Mouse (Mus musculus) forebrain, embryonic 11.5 days (tissue): Measurements from ENCODE around the gene Spink2. TPM values are rescaled to one million over a fixed set of nuclear protein-coding genes. Genes with fewer than 3 reads are reported as not detected.

Experiments
- ATAC-seq: fragments of 200-750 bp; cut with Nextera tagmentation; replicated peaks from 2 replicates; pipeline ENCODE4 v1.8.0; 2017; ENCODE audit warnings: moderate TSS enrichment; ENCODE audit not compliant: low FRiP score
- DNase-seq: peaks from one replicate; pipeline ENCODE4 v3.0.0-alpha.2; 2017; ENCODE audit warnings: low spot score
- H3K27ac ChIP-seq: fragments of 300-500 bp; sonication (generic); 2 replicates; pipeline ENCODE4 v1.5.1; 2014; ENCODE audit warnings: low read depth, low read length
- H3K27me3 ChIP-seq: fragments of 300-500 bp; sonication (generic); 2 replicates; pipeline ENCODE4 v1.6.1; 2014; ENCODE audit warnings: mild to moderate bottlenecking, low read length, mixed read lengths; ENCODE audit not compliant: control insufficient read depth, insufficient read depth
- H3K36me3 ChIP-seq: fragments of 300-500 bp; sonication (generic); 2 replicates; pipeline ENCODE4 v1.6.1; 2014; ENCODE audit warnings: mild to moderate bottlenecking, low read length, moderate library complexity, mixed read lengths; ENCODE audit not compliant: control insufficient read depth, insufficient read depth
- H3K4me1 ChIP-seq: fragments of 300-500 bp; sonication (generic); replicated peaks from 2 replicates; pipeline ENCODE4 v1.6.1; 2014; ENCODE audit warnings: low read length, mixed read lengths; ENCODE audit not compliant: control insufficient read depth, insufficient read depth
- H3K4me2 ChIP-seq: fragments of 300-500 bp; sonication (generic); 2 replicates; pipeline ENCODE4 v1.6.1; 2014; ENCODE audit warnings: low read depth, mild to moderate bottlenecking, low read length, moderate library complexity, mixed read lengths; ENCODE audit not compliant: severe bottlenecking
- H3K4me3 ChIP-seq: fragments of 300-500 bp; sonication (generic); 2 replicates; pipeline ENCODE4 v1.5.1; 2014; ENCODE audit warnings: low read depth, low read length
- H3K9ac ChIP-seq: fragments of 300-500 bp; sonication (generic); 2 replicates; pipeline ENCODE4 v1.6.1; 2014; ENCODE audit warnings: low read length
- H3K9me3 ChIP-seq: fragments of 300-500 bp; sonication (generic); 2 replicates; pipeline ENCODE4 v1.6.1; 2016; ENCODE audit warnings: low read length, mixed read lengths; ENCODE audit not compliant: control insufficient read depth
- WGBS: fragments of 180-500 bp; shearing (Covaris S2); extraction: QIAGEN DNeasy Blood & Tissue Kit; methylation state at CpG from one replicate; pipeline ENCODE4 v1.1.7; 2014; 5-methylcytosine and 5-hydroxymethylcytosine counted together
- polyA plus RNA-seq: library from polyadenylated mRNA; unstranded; fragments of >200 nt; fragmentation: Nextera tagmentation; extraction: Ambion mirVana; gene quantifications from 2 replicates; pipeline ENCODE4 v1.2.1, GENCODE M21; 2014

Gene Spink2
- polyA plus RNA-seq, 1 experiment from 2014 or later = 1.2 TPM

GRCm38 (mm10) chr5:77167306-77167945, 43.8 kb downstream of the Spink2 start:
- 91% methylated on average over 22 of the region's 22 CpGs for WGBS

DNA sequence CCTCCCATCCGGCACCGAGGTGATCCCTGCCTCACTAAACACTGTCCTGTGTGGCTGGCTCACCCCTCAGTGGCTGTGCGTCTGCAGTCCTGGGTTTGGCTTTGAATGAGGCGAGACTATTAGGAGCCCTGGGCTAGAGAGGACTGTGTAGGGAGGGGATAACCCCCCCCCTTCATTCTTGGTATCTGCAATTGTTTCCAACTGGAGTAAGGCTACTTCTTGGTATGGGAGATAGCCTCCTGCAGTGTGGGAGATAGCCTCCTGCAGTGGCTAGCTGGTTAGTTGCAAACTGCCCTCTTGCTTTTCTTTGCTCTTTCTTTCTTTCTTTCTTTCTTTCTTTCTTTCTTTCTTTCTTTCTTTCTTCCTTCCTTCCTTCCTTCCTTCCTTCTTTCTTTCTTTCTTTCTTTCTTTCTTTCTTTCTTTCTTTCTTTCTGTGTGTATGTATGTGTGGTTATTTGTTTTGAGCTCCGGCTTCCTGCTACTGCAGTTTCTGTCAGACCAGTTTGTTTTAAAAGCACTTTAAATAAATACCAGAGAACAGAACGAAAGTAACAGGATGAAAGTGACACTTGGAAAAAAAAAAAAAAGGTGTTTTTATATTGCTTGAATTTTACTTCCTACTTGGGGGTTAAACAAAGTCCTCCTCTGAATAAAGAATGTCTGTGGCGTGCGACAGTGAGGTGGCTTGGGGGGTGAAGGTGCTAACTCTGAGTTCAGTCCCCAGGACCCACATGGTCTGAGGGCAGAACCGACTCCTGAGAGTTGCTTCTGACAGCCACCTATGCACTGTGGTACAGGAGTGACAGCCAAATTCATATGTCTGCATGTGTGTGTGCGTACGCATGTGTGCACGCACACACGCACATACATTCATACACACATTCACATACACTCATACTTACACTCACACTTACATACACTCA, 45.3 kb downstream of the Spink2 start:
- Histone ChIP-seq H3K4me1 (no peaks in the 10 kb centered on the region), H3K9ac (no peak overlapping the region), H3K27ac (no peak overlapping the region), H3K9me3 (no peaks in the 10 kb centered on the region), H3K36me3 (no peaks in the 10 kb centered on the region), H3K27me3 (no peaks in the 10 kb centered on the region), H3K4me2 (no peak overlapping the region), H3K4me3 (no peak overlapping the region)
- DNase-seq (no peak), ATAC-seq (no peak)
- WGBS = 69% methylated on average over 13 of the region's 13 CpGs

More at GRCm38 (mm10) chr5:77167306-77167945, 43.8 kb downstream of the Spink2 start:
- no peak overlapping the region for H3K4me3 ChIP-seq
- no peak overlapping the region for H3K4me2 ChIP-seq
- ATAC-seq (no peak), DNase-seq (no peak)
- H3K9me3 ChIP-seq = no peaks in the 10 kb centered on the region
- H3K36me3 ChIP-seq = no peaks in the 10 kb centered on the region
- no peak overlapping the region for H3K27ac ChIP-seq
- H3K4me1 ChIP-seq = no peaks in the 10 kb centered on the region
- H3K9ac ChIP-seq = no peak overlapping the region
- H3K27me3 ChIP-seq = no peaks in the 10 kb centered on the region

- no peak for ATAC-seq
- 78% methylated on average over 7 of the region's 7 CpGs for WGBS
- no peaks in the 10 kb centered on the region for H3K36me3 ChIP-seq
Observed at GRCm38 (mm10) chr5:77163597-77163996, 47.7 kb downstream of the Spink2 start.

DNA sequence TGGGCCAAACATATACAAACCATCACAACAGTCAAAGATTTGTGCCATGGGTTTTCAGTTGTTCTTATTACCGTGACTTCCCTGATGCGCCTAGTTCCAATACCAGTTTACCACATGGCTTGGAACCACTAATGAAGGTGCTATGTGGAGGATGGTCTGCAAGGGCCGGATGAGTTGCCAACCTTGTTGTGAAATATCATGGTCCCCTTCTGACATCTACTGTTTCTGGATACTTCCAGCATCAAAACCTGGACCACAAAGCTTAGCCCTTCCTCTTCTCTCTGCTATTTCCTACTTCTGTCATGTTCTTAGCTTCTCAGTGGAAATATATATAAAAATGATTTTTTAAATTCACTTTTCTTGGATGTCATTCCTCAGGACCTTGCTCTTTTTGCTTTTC, 48.7 kb downstream of the Spink2 start:
- ATAC-seq (no peak), DNase-seq (no peak)
- H3K4me1 ChIP-seq = no peaks in the 10 kb centered on the region
- no peaks in the 10 kb centered on the region for H3K9me3 ChIP-seq
- H3K27ac ChIP-seq = no peak overlapping the region
- no peak overlapping the region for H3K4me3 ChIP-seq
- 90% methylated on average over 3 of the region's 3 CpGs for WGBS
- H3K36me3 ChIP-seq = no peaks in the 10 kb centered on the region
- no peak overlapping the region for H3K9ac ChIP-seq
- H3K4me2 ChIP-seq = no peak overlapping the region
- no peaks in the 10 kb centered on the region for H3K27me3 ChIP-seq

More at GRCm38 (mm10) chr5:77163597-77163996, 47.7 kb downstream of the Spink2 start:
- H3K9me3 ChIP-seq = no peaks in the 10 kb centered on the region
- no peaks in the 10 kb centered on the region for H3K27me3 ChIP-seq
- no peaks in the 10 kb centered on the region for H3K4me1 ChIP-seq
- H3K4me3 ChIP-seq = no peak overlapping the region
- no peak overlapping the region for H3K9ac ChIP-seq
- no peak overlapping the region for H3K4me2 ChIP-seq
- H3K27ac ChIP-seq = no peak overlapping the region
- no peak for DNase-seq

DNA sequence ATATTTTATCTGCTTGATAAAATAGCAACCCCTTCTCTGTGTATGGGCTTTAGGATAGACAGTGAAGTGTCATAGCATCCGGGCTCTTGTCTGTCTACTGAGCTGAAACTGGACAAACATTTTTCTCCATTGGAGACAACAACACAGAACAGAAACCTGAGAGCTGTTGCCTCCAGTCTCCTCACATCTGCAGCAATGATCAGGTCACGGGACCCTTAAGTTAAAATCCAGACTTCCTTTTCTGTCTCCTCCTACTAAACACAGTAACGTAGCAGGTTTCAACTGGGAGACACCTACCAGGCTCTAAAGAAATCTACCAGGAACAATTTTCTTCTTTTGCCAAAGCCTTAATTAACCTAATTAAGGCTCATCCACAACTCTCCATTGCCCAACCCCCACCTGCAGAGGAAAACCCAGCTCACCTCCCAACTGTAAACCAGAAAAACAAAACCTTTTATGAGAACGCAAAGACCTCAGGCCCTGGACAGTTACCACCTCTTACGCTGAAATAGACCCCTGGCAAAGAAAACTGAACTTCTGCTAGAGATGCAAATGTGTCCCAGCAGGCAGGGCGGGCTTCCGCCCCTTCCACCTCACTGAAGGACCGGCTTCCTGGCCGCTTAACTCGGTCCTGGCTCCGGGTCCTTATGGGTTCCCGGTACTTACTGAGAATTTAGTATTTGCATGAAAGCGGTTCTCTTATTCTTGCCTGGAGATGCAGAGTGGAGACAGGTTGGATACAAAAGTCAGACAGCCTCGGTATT, 53.3 kb downstream of the Spink2 start:
- H3K9me3 ChIP-seq = no peaks in the 10 kb centered on the region
- H3K4me1 ChIP-seq = no peaks in the 10 kb centered on the region
- no peak overlapping the region for H3K9ac ChIP-seq
- no peak overlapping the region for H3K4me2 ChIP-seq
- no peaks in the 10 kb centered on the region; the same call in 1 of the 2 replicates for H3K27me3 ChIP-seq
- WGBS = 42% methylated on average over 14 of the region's 14 CpGs
- ATAC-seq = no peak
- no peak overlapping the region for H3K4me3 ChIP-seq
- H3K27ac ChIP-seq = no peak overlapping the region
- H3K36me3 ChIP-seq = no peaks in the 10 kb centered on the region
- DNase-seq = no peak

DNA sequence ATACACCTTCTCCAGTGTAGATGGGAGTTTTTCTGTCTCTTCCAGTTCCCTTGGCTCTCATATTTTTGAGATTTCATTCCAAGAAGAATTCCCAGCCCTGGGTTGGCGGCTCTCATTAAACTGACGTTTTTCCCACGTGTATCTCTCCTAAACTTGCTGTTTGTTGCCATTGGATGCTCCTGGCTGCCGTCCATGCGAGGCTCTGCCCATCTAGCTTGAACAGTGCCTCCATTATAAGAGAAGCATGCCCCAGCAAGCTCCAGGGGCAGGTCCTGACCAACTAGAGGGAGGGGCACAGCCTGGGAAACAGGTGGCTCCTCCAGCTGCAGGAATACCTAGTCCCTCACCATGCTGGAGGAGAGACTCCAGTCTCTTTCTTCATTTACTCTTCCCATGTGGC, 54.3 kb downstream of the Spink2 start:
- no peak overlapping the region for H3K4me2 ChIP-seq
- 85% methylated on average over 5 of the region's 5 CpGs for WGBS
- H3K4me1 ChIP-seq = no peaks in the 10 kb centered on the region
- ATAC-seq (no peak), DNase-seq (no peak)
- no peak overlapping the region for H3K4me3 ChIP-seq
- no peaks in the 10 kb centered on the region for H3K9me3 ChIP-seq
- H3K36me3 ChIP-seq = no peaks in the 10 kb centered on the region
- H3K27ac ChIP-seq = no peak overlapping the region
- no peaks in the 10 kb centered on the region; the same call in 1 of the 2 replicates for H3K27me3 ChIP-seq
- H3K9ac ChIP-seq = no peak overlapping the region

GRCm38 (mm10) chr5:77155526-77155925, 55.7 kb downstream of the Spink2 start:
- no peak for ATAC-seq
- 93% methylated on average over 12 of the region's 12 CpGs for WGBS

More at GRCm38 (mm10) chr5:77155526-77155925, 55.7 kb downstream of the Spink2 start:
- H3K27ac ChIP-seq = no peak overlapping the region
- H3K9me3 ChIP-seq = no peaks in the 10 kb centered on the region
- no peak overlapping the region for H3K9ac ChIP-seq
- no peaks in the 10 kb centered on the region; the same call in 1 of the 2 replicates for H3K27me3 ChIP-seq
- H3K36me3 ChIP-seq = no peaks in the 10 kb centered on the region
- H3K4me3 ChIP-seq = no peak overlapping the region
- DNase-seq = no peak
- no peaks in the 10 kb centered on the region for H3K4me1 ChIP-seq
- no peak overlapping the region for H3K4me2 ChIP-seq
